Mouse (Mus musculus): ENCODE results near the gene Josd1.

DNA sequence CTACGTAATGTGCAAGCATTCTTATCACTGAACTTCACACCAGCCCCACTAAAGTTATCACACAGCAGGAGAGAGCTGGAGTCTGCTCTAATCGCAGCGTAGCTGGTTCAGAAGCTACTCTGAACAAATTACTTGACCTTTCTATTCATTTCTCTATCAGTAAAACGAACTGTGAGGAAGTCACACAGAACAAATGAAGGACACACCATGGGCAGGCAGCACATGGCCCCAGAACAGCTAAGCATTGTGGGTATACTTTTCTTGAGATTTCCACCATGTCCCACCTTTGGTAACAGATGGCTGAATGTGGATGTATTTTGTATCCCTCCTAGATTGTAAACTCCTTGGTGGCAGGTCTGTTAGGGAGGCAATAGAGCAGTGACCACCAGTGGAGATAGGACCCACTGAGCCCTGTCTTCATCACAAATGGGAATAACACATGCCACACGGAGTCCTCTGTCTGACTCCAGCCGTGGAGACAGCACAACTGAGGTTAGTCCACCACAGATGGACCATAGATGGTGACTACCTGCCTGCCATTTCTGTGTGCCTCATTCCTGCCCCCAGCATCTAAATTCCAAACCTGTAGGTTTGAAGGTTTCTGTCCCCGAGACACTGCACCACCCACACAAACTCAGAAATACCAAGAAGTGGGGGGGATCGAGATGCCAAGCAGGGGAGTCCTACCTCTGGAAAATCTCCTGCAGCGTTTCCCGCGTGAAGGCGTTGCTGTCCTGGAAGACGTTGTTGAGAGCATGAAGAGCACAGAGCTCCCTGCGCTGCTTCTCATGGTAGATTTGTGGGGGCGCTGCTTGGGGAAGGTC, 1.5 kb downstream of the Josd1 start:
- TF ChIP-seq POLR2A (IDR thresholded peaks at IDR 0.05; ENCODE audit: low read depth, low read length), result peak; percentile 36; the same call in 1 of the 2 replicates
- no peak; the same call in 1 of the 2 replicates for TF ChIP-seq HCFC1 (IDR thresholded peaks at IDR 0.05; ENCODE audit: low read depth, low read length)
- no peak for TF ChIP-seq EP300 (IDR thresholded peaks at IDR 0.05; ENCODE audit: low read length)
- no peak for TF ChIP-seq CTCF (conservative IDR thresholded peaks at IDR 0.05 in 1 of 2, IDR thresholded peaks at IDR 0.05 in 1 of 2; ENCODE audit: low read depth in 2 of 2, low read length in 2 of 2)
- TF ChIP-seq ETS1 (conservative IDR thresholded peaks at IDR 0.05; ENCODE audit: low read depth, low read length), result no peak

Measured in CH12.LX (cell line).